Mouse (Mus musculus) forebrain, embryonic 10.5 days (tissue): ENCODE data around the gene Fam131b. TPM values are rescaled to one million over a fixed set of nuclear protein-coding genes. Genes with fewer than 3 reads are reported as not detected.
A peak's percentile ranks its signal among the peaks of the same experiment; 100 is the strongest.

Experiments used
- DNase-seq: peaks from one replicate; pipeline ENCODE4 v3.0.0-alpha.2; 2017; ENCODE audit warnings: low spot score; ENCODE audit errors: extremely low spot score
- H3K27ac ChIP-seq: fragments of 300-500 bp; sonication (generic); 2 replicates; pipeline ENCODE4 v1.5.1; 2016; ENCODE audit warnings: mild to moderate bottlenecking
- H3K27me3 ChIP-seq: fragments of 300-500 bp; sonication (generic); 2 replicates; pipeline ENCODE4 v1.6.1; 2016; ENCODE audit warnings: mild to moderate bottlenecking; ENCODE audit not compliant: poor library complexity, severe bottlenecking
- H3K36me3 ChIP-seq: fragments of 300-500 bp; sonication (generic); replicated peaks from 2 replicates; pipeline ENCODE4 v1.6.1; 2016; ENCODE audit warnings: mild to moderate bottlenecking, moderate library complexity
- H3K4me1 ChIP-seq: fragments of 300-500 bp; sonication (generic); 2 replicates; pipeline ENCODE4 v1.6.1; 2016
- H3K4me3 ChIP-seq: fragments of 300-500 bp; sonication (generic); 2 replicates; pipeline ENCODE4 v1.5.1; 2016; ENCODE audit warnings: mild to moderate bottlenecking, moderate library complexity
- H3K9me3 ChIP-seq: fragments of 300-500 bp; sonication (generic); 2 replicates; pipeline ENCODE4 v1.6.1; 2016; ENCODE audit warnings: mild to moderate bottlenecking, moderate library complexity
- WGBS: fragments of 180-500 bp; shearing (Covaris S2); methylation state at CpG from one replicate; pipeline ENCODE4 v1.1.7; 2016; 5-methylcytosine and 5-hydroxymethylcytosine counted together
- polyA plus RNA-seq: library from polyadenylated mRNA; unstranded; fragments of >200 nt; fragmentation: Nextera tagmentation; extraction: Ambion mirVana; gene quantifications from 2 replicates; pipeline ENCODE4 v1.2.1, GENCODE M21; 2016

Gene Fam131b
- 1.5 and 1.6 TPM in 2 replicates for polyA plus RNA-seq

DNA sequence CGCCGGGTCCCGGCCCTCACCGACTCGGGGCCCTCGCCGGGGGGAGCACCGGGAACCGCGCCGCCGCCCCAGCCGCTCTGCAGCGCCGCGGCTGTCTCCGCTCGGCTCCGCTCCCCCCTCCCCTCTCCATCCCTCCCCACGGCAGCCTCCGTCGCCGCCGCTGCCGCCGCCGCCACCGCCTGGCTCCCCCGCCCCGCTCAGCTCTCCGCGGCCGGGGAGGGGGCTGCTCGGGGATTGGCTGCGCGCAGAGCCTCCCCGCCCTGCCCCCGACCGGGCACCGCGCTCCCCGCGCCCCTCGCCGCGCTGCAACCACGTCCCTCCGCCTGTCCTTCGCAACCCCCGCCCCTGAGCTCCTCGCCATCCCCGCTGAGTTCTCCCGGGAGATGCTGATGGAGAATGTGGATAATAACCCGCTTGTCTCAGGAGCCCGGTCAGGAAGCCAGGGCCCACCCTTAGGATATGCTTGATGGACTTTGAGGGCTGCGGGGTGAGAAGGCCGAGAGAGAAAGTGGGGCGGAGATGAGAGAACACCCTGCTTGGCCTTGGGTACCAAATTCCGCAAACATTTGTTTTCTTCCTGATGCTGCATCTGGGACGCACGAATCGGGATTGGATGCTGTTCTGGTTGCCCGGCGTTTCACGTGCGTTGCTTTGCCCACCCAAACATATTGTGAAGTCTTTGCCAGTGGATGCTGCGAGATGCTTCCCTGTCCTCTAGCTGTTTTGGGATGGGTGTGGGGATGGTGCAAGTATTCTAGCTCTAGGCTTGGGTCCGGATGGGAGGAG lies at the start of gene Fam131b:
Gene Fam131b, minus strand, starts transcription at position 162 of the 786 bp plus-strand sequence.
- H3K27ac ChIP-seq = peak within 1 kb of the TSS; percentile 93
- under 1% methylated on average over 52 of the region's 68 CpGs for WGBS
- peaks cover 3% of the 10 kb centered on the region; the same call in 1 of the 2 replicates for H3K36me3 ChIP-seq
- peak; percentile 69 for DNase-seq
- H3K4me1 ChIP-seq = peaks cover 26% of the 10 kb centered on the region
- H3K4me3 ChIP-seq = peak within 1 kb of the TSS; percentile 83
- peaks cover 44% of the 10 kb centered on the region for H3K27me3 ChIP-seq
- H3K9me3 ChIP-seq = no peaks in the 10 kb centered on the region

DNA sequence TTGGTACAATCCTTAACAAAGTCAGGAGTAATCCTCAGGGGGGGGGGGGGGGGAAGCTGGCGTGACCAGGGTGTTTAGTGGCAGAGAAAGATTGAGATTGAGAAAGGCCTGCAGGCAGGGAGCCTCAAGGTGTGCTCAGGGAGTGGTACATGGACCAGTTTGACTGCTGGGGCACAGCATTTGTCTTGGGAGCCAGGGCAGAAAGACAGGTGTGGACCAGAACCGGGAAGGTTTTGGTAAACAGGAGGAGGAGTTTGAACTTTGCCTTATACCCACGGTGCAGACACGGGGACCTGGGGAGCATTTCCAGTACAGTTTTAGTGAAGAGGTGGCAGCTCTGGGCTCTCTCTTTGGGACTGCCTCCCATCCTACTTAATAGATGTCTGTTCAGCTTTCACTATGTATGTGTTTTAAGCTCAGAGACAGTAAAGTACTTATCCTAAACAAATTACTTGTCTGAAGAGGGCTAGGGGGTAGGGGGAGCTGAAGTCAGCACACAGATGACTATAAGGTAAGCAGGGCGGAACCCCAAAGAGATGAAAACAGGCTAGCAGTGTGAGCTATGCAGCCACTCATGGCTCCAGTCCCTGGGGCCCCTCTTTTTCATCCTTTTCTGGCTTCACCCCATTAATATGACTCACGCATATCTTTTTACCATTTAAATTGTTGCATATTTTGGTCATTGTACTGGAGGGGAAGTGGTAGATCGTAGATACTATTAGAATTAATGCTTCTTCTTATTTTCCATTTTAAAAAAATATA lies 49.4 kb upstream of the Fam131b start:
- 42% methylated on average over 7 of the region's 7 CpGs for WGBS
- no peak overlapping the region for H3K27ac ChIP-seq
- peak overlapping the region; percentile 67 for H3K4me3 ChIP-seq
- no peak for DNase-seq
- no peaks in the 10 kb centered on the region for H3K9me3 ChIP-seq
- no peaks in the 10 kb centered on the region for H3K36me3 ChIP-seq
- peaks cover 46% of the 10 kb centered on the region for H3K4me1 ChIP-seq
- H3K27me3 ChIP-seq = peaks cover 58% of the 10 kb centered on the region

DNA sequence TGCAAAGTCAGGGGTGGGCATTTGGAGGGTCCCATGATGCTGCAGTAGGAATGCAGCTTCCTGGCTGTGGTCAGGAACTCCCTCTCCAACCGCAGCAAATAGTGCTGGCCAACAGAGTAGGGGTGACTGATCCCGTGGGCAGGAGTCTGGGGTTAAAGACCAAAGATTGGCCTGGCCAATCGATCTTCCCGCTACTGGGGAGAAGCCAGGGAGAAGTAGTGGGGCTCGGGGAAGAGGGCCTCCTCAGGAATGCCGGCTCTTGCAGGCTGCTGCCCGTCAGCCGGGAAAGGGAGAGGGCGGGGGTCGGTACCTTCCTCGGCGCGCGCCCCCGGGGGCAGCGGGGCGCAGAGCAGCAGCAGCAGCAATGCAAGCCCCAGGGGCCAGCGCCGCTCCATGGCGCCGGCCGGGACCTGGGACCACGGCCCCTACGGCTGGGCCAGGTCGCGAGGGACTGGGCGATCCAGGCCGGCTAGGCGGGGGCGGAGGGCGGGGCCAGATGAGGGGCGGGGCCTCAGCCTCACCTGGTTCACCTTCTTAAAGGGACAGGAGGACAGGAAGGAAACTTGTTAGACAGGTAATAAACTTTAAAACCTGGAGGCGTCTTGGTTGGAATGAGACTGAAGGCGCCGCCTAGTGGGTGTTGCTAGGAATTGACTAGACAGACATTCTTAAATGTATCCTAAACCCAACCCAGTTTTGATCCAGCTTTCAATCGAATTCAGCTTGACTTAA lies 48.5 kb upstream of the Fam131b start, which contains the start of gene Epha1:
Gene Epha1, minus strand, starts transcription at position 453 of the 732 bp plus-strand sequence.
- peak; percentile 63 for DNase-seq
- under 1% methylated on average over 36 of the region's 36 CpGs for WGBS
- Histone ChIP-seq H3K27me3 (peaks cover 61% of the 10 kb centered on the region), H3K27ac (peak within 1 kb of the TSS; percentile 74), H3K4me1 (peaks cover 46% of the 10 kb centered on the region), H3K9me3 (no peaks in the 10 kb centered on the region), H3K4me3 (peak within 1 kb of the TSS; percentile 67), H3K36me3 (no peaks in the 10 kb centered on the region)

DNA sequence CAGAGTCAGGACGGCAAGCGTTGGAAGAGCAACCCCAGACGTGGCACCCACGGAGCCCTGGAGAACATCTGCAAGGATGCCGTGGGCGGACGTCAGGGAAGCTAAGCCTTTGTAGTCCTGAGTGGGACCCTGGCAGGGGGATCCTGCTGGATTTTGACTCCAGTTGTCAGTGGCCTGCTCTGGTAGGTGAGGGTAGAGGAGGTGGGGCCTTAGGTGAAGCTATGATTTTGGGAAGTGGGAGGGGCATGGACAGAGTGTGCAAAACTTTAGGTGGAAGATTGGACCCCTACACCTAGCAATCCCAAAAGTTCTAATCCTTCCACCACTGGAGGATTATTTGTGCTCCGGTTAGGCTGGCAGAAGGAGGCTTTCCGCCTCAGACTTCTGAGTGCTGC lies 48.0 kb upstream of the Fam131b start:
- no peaks in the 10 kb centered on the region for H3K9me3 ChIP-seq
- no peaks in the 10 kb centered on the region for H3K36me3 ChIP-seq
- H3K27ac ChIP-seq = no peak overlapping the region
- 7% methylated on average over 9 of the region's 9 CpGs for WGBS
- DNase-seq = no peak
- H3K4me3 ChIP-seq = peak overlapping the region; percentile 67
- peaks cover 66% of the 10 kb centered on the region for H3K27me3 ChIP-seq
- H3K4me1 ChIP-seq = peaks cover 46% of the 10 kb centered on the region

DNA sequence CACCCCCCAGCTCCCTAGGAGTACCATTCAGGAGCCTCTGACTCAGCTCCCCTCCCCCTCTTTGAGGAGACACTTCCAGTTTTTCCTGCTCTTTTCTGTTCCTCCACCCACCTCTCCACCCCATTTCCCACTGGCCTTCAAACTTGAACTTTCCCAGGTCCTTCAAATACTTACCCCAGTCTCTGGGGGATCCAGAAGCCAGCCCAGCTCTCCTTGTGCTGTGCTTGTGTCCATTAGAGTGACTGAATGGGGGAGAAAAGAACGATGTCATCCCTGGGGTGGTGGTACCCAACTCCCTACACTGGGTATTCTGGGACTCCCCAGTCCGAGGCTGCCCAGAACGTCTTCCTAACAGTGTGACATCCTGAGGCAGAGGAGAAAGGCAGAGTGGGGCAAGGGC lies 47.6 kb upstream of the Fam131b start:
- Histone ChIP-seq H3K9me3 (no peaks in the 10 kb centered on the region), H3K27me3 (peaks cover 71% of the 10 kb centered on the region), H3K36me3 (no peaks in the 10 kb centered on the region), H3K4me1 (peaks cover 46% of the 10 kb centered on the region), H3K4me3 (peak overlapping the region; percentile 67; the same call in 1 of the 2 replicates), H3K27ac (no peak overlapping the region)
- WGBS = 6% methylated on average over 3 of the region's 3 CpGs
- no peak for DNase-seq

DNA sequence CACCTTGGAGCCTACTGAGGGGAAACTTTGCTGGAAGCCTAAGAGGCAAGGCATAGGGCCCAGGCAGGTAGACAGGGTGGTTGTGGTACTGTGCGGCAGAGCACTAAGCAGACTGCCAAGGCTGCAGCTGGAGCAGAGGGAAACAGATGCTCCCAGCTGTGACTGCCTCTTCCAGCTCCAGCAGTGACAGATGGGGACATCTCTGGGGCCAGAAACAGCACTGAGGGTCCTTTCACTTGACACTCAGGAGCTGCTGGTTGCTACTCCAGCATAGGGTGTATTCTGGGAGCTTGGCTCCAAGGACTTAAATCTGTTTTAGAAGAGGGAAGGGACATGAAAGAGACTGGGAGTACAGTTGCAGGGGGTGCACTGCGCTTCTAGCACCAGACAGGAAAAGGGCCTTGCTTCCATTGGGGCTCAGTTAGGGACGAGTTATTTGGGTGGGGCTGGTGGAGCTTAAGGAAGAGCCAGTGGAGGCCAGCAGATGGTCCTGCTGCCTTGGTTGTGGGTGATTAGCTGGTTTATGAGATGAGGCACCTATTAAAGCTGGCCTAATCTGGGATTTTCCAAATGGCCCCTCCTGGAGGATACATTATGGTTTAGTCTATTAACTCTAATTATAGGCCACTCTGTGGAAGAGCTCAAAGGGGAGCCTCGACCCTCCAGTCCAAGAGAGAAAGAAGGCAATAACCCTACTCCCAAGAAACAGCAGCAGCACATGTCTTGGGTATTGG lies 46.4 kb upstream of the Fam131b start:
- peaks cover 46% of the 10 kb centered on the region for H3K4me1 ChIP-seq
- no peak overlapping the region for H3K4me3 ChIP-seq
- no peak for DNase-seq
- H3K27ac ChIP-seq = 0 out of 2 replicates have a peak overlapping the region, but pooled peaks have one; percentile 30
- WGBS = 34% methylated on average over 4 of the region's 4 CpGs
- no peaks in the 10 kb centered on the region for H3K9me3 ChIP-seq
- H3K36me3 ChIP-seq = no peaks in the 10 kb centered on the region
- H3K27me3 ChIP-seq = peaks cover 69% of the 10 kb centered on the region

DNA sequence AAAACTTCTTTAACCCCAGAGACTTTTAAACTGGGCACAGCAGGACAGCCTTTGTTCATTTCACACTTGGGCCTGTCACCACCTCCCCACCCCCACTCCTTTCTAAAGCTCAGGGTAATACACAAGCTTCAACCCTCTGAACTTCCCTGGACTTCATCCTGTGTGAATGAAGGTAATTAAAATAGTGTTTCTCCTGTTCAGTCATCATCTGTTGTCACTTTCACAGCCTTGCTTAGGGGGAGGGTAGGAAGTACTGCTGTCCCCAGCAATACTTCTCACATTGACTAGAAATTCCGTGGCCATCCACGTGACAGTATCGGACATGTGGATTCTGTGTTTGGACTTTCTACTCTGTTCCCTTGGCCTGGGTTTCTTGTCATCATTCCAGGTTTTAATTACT lies 45.4 kb upstream of the Fam131b start:
- 9% methylated on average over 3 of the region's 3 CpGs for WGBS
- Histone ChIP-seq H3K9me3 (no peaks in the 10 kb centered on the region), H3K4me1 (peaks cover 46% of the 10 kb centered on the region), H3K36me3 (no peaks in the 10 kb centered on the region), H3K27me3 (peaks cover 62% of the 10 kb centered on the region), H3K4me3 (no peak overlapping the region), H3K27ac (no peak overlapping the region)
- peak; percentile 43 for DNase-seq

DNA sequence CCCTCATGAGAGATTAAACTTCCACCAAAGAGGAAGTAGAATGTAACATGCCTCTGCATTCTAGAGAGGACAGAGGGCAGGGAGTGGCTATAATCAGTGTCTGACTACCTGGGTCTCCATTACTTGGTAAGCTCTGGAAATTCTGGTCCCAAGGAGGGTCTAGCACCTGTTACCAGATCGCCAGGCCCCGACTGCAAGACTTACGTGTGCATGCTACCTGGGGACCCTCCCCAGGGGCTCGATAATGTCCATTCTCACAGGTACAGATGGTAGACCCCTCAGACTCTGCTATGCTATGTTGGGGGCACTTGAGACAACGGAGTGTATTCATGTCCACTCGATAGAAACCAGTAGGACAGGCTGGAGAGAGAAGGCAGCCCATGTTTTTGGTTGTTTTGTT lies 40.8 kb upstream of the Fam131b start:
- DNase-seq = no peak

DNA sequence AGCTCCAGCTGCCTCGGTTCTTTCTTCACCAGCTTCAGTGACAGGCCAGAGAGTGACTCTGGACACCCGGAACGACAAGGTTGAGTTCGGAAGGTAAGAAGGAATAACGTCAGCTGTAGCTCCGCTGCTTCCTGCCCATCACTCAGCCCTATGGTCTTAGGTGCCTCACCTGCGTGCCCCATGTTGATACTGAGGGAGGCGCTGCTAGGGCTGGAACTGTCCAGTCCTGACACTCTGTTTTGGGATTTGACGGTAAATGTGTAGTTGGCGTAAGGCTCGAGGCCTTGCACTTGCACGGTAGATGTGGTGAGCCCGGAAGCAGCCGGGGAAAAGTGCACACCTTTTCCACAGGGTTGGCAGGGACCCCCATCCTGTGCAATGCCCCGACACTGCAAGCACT lies 40.2 kb upstream of the Fam131b start:
- no peak for DNase-seq
- H3K9me3 ChIP-seq = no peaks in the 10 kb centered on the region
- peaks cover 13% of the 10 kb centered on the region for H3K4me1 ChIP-seq
- WGBS = 94% methylated on average over 15 of the region's 15 CpGs
- peaks cover 20% of the 10 kb centered on the region for H3K36me3 ChIP-seq
- H3K27me3 ChIP-seq = peaks cover 26% of the 10 kb centered on the region
- H3K4me3 ChIP-seq = no peak overlapping the region
- H3K27ac ChIP-seq = no peak overlapping the region

More for the DNA sequence above, 40.8 kb upstream of the Fam131b start:
- Histone ChIP-seq H3K36me3 (peaks cover 13% of the 10 kb centered on the region), H3K27ac (no peak overlapping the region), H3K4me1 (peaks cover 19% of the 10 kb centered on the region), H3K9me3 (no peaks in the 10 kb centered on the region), H3K27me3 (peaks cover 26% of the 10 kb centered on the region), H3K4me3 (no peak overlapping the region)
- WGBS = 95% methylated on average over 6 of the region's 6 CpGs

DNA sequence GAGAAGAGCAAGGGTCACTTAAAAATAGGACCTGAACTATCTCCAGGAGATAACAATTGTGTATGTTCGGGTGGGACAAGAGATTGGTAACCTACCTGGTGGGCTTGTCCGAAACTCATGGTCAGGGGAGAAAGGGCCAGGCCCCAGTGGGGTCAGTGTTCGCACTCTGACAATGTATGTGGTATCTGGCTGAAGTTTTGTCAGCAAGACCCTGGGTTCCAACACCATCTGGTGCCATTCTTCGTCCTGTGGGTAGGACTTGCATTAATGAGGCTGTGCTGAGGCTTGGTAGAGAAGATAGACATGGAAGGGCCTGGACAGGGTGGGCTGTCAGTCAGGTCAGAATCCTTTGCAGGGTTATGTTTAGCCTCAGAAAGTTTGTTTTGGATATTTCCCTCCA lies 39.6 kb upstream of the Fam131b start:
- peaks cover 26% of the 10 kb centered on the region for H3K27me3 ChIP-seq
- no peak for DNase-seq
- peaks cover 8% of the 10 kb centered on the region for H3K4me1 ChIP-seq
- H3K9me3 ChIP-seq = no peaks in the 10 kb centered on the region
- no peak overlapping the region for H3K27ac ChIP-seq
- peaks cover 25% of the 10 kb centered on the region for H3K36me3 ChIP-seq
- WGBS = 91% methylated on average over 4 of the region's 4 CpGs
- H3K4me3 ChIP-seq = no peak overlapping the region

DNA sequence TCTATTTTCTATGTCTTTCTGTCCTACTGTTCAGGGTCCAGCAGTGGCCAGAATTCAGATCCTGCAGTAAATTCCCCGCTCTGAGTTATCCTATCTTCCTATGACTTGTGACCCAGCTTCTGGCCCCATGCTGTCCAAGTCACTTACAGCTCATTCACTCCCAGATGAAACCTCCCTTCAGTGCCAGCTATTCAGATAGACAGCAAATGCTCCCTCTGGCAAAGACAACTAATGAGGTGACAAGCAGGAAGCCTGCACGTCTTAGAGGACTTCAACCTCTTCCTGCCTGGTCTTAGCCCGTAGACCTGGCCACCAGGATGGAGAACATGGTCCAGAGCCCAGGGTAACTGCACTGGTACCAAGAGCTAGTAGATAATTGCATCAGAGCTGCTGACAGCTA lies 38.5 kb upstream of the Fam131b start:
- Histone ChIP-seq H3K4me1 (peaks cover 6% of the 10 kb centered on the region), H3K9me3 (no peaks in the 10 kb centered on the region), H3K4me3 (no peak overlapping the region), H3K27me3 (peaks cover 24% of the 10 kb centered on the region), H3K27ac (no peak overlapping the region), H3K36me3 (peaks cover 36% of the 10 kb centered on the region)
- 52% methylated on average over 3 of the region's 3 CpGs for WGBS
- DNase-seq = no peak

DNA sequence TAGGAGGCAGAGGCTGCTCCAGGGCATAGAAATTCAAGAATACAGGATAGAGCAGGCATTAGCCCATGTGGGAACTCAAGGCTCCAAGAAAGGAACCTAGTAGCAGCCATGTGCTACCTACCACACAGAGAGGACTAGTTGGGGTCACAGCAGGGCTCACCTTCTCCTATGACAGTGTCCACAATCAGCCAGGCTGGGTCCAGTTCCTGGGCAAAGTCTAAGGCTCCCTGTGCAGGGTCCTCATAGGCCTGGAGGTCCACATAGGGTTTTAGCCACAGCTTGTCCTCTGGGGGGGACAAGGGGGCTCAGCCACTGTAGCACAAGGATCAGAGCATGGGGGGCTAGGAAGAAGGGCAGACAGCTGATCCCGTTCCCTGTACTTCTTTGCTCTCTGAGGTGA lies 38.1 kb upstream of the Fam131b start:
- peaks cover 6% of the 10 kb centered on the region for H3K4me1 ChIP-seq
- peaks cover 41% of the 10 kb centered on the region for H3K36me3 ChIP-seq
- H3K9me3 ChIP-seq = no peaks in the 10 kb centered on the region
- no peak for DNase-seq
- H3K27me3 ChIP-seq = peaks cover 19% of the 10 kb centered on the region
- 91% methylated on average over 1 of the region's 1 CpGs for WGBS
- no peak overlapping the region for H3K27ac ChIP-seq
- H3K4me3 ChIP-seq = no peak overlapping the region
